Mouse (Mus musculus) heart, postnatal 10 days (tissue): ENCODE data around the gene Pom121. TPM values are rescaled to one million over a fixed set of nuclear protein-coding genes. Genes with fewer than 3 reads are reported as not detected.

Source experiments
- DNase-seq, 2 experiments: peaks; one replicate each; pipeline ENCODE4 v3.0.0; 2021
- intact Hi-C: fragments of 180-260 bp; cut with DNase I; formaldehyde crosslinking; loops from one replicate; pipeline ENCODE4 v1.15.1; 2025
- total RNA-seq, 2 experiments: library from RNA; stranded (reverse); gene quantifications; 2 replicates each; pipeline ENCODE4 v1.2.3; 2021

Pom121 gene
- total RNA-seq, result 10 to 100 TPM; 22.3 to 22.6 TPM

GRCm38 (mm10) chr5:135394004-135394823 lies at the start of gene Pom121:
TSS of gene Pom121 (minus strand) at chr5:135394546.
- DNase-seq, result peak; percentile 86 to 88
- intact Hi-C loops, result no loop called here

DNA sequence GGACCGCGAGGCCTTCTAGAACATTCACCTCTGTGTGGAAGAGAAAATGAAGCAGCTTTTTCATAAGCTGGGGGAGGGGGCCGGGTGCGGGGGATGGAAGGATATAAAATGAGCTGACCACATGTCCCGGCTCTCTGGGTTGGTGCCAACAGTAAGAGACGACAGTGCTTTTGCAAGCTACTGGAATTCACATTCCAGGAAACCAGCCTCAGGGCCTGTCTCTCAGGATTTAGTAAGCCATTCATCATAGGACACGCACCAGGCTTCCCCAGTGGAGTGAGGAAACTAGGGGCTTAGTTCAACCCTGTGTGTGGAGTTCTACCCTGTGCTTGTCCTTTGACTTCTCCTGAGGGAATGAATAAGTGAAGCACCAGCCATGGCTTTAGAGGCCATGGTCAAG lies 48.1 kb upstream of the Pom121 start:
- intact Hi-C loops, result no loop called here
- DNase-seq, result no peak

DNA sequence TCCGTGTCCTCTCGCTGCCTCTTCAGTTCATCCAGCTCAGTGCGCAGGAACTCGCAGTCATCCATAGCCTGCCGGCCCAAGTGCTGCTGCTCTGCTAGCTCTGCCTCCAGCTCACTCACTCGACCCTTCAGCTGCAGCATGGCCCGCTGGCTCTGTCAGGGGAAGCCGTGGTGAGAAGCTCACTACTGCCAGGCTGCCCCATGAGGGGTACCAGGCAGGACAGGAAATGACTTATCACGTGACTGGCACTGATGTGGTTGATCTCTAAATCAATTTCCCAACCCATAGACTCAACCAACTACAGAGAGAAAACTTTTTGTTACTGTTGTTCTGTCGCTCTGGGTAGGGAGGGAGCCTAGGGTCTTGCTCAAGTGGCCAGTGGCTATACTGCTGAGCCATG lies 40.7 kb upstream of the Pom121 start:
- intact Hi-C loops, result no loop called here
- DNase-seq, result no peak

DNA sequence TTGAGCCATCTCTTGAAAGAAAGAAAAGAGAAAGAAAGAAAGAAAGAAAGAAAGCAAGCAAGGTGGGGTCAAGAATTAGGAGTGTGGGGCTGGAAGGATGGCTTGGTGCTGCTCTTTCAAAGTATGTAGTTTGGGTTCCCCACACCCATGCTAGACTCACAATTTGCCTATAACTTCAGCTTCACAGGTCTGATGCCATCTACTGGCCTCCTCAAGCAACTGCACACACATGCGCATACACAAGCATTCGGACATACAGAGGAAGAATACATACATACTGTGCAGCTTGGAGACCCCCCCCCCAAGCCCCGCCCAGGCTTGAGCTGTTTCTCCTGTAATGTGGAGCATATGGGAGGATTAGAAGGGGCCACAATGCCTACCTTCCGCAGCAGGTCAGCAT lies 39.5 kb upstream of the Pom121 start:
- no peak for DNase-seq
- intact Hi-C loops, result no loop called here

DNA sequence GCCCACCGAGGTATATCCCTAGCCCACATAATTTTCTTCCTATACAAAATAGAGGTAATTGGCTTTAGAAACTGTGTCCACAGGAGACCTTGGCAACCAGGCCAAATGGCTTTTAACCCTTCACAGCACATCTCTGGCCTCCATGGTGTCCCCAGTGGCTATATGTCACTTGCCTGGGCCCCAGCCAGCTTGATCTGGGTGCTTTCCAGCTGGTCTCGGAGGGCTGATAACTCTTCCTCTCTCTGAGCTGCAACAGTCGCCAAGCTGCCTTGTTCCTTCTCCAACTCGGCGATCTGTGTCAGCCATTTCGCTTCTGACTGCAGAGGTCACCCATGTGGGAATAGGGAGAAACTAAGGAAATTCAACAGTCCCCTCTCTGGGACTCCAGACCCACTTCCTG lies 36.8 kb upstream of the Pom121 start:
- DNase-seq, result peak; percentile 44
- intact Hi-C loops, result no loop called here

DNA sequence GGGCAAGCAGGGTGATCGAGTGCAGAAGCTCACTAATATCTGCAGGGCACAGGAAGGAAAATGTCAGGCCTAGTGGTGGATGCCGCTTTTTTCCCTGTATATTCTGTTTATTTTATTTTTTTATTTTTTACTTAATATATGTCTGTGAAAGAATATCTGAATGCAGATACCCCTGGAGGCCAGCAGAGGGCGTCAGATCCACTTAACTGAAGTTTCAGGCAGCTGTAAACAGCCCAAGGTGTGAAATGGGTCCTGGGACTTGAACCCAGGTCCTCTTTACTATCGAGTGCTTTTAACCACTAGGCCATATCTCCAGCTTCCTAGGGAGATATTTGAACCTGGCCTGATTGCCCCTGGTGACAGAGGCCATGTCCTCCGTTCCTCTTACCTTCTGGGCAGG lies 34.4 kb upstream of the Pom121 start:
- intact Hi-C loops, result loop anchor here (1.0 kb wide), 1 partner anchor 66 kb away; no protein-coding TSS in a partner anchor
- no peak for DNase-seq

GRCm38 (mm10) chr5:135410266-135410665 lies 15.9 kb upstream of the Pom121 start:
- no peak for DNase-seq
- intact Hi-C loops, result no loop called here

GRCm38 (mm10) chr5:135408114-135408513 lies 13.8 kb upstream of the Pom121 start:
- intact Hi-C loops, result no loop called here
- no peak for DNase-seq

DNA sequence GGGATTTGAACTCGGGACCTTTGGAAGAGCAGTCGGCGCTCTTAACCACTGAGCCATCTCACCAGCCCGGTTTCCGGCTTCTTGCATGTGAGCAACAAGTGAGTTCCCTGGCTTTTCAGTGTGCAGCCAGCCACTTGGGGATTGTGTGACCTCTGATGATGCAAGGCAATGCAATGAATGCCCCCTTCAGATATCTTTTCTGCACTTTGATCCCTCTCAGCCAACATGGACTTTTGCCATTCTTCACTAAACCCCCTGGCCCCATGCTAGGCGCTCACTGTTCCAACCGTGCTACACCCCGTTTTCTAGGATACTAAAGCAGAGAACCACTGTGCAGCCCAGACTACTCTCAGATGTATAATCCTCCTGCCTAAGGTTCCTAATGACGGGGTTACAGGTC lies 11.1 kb upstream of the Pom121 start:
- intact Hi-C loops, result no loop called here
- no peak for DNase-seq

DNA sequence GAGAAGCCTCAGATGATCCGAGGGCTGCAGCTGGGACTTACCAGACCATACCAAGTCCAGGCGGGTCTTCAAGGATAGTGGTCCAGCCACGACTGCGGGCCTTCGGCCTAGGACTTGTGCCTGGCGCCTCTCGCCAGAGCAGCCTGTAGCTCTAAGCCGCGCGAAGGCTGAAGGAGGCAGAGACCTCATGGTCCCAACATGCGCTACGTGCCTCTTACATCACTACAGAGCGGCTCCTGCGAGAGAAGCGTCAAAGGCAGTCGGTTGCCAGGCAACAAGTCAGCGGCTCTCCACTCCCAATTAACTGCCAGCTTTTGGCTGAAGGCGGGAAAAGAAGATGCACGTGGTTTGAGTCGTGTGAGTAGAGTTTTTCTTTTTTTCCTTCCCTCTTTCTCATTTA lies 10.3 kb upstream of the Pom121 start:
- peak; percentile 20 to 31 for DNase-seq
- intact Hi-C loops, result loop anchor here (5.0 kb wide), 2 partner anchors 143 to 358 kb away; partner anchors contain the start of gene Hip1

- intact Hi-C loops, result loop anchor here (1.0 to 5.0 kb wide), 4 partner anchors 94 to 362 kb away; partner anchors contain the start of gene Hip1
- DNase-seq, result peak; percentile 83 to 93
Measured at GRCm38 (mm10) chr5:135400244-135400643, 5.9 kb upstream of the Pom121 start.

- no peak for DNase-seq
- intact Hi-C loops, result loop anchor here (5.0 kb wide), 1 partner anchor 378 kb away; the partner anchor contains the start of genes Mdh2 and Styxl1
Measured at GRCm38 (mm10) chr5:135399382-135399781, 5.0 kb upstream of the Pom121 start.

GRCm38 (mm10) chr5:135395826-135396225 lies 1.5 kb upstream of the Pom121 start:
- DNase-seq, result peak; percentile 22 to 51
- intact Hi-C loops, result loop anchor here (5.0 kb wide), 1 partner anchor 381 kb away; the partner anchor contains the start of genes Mdh2 and Styxl1

DNA sequence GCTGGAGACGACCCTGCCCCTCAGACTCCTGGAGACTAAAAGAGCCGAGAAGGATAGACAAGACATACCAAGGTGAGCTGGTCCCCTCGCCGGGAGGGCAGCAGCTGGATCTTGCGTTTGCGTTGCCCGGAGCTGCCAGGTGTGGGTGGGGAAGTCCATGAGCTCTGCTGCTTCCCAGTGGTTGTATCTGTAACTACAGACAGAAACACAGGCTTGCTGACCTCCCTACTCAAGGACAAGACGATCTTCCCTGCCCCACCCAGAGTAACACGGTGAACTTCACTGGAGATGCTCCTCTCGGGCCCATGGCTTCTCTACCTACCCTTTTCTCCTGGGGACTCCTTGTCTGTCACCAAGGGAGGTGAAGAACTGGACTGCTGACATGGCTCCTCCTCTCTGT lies 10.6 kb downstream of the Pom121 start:
- no peak for DNase-seq
- intact Hi-C loops, result no loop called here

- intact Hi-C loops, result no loop called here
- DNase-seq, result no peak
Measured at GRCm38 (mm10) chr5:135382746-135383145, 11.6 kb downstream of the Pom121 start.

DNA sequence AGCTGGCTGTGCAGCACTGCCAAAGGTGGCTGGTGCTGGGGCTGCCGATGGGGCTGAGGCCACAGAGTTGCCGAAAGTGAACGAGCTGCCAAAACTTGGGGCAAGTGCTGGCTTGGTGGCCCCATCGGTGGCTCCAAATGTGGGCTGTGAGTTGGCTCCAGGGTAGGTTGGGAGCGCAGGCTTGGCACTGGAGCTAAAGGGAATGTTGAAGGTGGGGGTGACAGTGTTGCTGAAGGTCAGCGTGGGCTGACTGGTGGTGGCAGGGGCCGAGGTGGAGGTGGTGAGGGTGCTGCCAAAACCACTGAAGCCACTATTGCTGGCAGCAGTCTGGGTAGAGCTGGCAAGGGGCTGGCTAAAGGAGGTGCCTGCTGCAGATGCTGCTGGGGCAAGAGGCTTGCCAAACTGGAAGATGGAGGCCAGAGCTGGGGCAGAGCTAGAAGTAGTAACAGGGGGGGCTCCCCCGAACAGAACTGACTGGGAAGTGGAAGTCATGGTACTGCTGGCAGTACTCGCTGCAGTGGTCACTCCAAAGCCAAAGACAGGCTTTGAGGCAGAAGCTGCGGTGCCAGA lies 12.9 kb downstream of the Pom121 start:
- no peak for DNase-seq
- intact Hi-C loops, result no loop called here

- intact Hi-C loops, result no loop called here
- DNase-seq, result no peak
Measured at GRCm38 (mm10) chr5:135380681-135381080, 13.7 kb downstream of the Pom121 start.

DNA sequence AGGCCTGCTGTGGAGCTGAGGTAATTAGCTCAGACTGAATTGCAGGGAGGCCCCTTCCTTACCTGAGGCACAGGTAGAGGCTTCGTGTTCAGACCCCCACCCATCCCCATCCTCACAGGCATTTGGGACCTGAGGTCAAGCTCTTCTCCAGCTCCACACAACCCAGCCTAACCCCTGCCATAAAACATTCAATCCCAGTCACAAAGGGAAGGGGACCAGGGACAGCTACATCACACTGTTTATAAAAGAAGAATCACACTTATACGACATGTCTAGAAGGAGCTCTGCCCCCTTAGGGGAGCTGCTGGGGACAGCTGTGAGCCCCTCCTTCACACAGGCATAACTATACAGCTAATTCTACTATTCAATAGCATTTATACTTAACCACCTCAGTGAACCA lies 18.0 kb downstream of the Pom121 start:
- intact Hi-C loops, result no loop called here
- DNase-seq, result no peak

DNA sequence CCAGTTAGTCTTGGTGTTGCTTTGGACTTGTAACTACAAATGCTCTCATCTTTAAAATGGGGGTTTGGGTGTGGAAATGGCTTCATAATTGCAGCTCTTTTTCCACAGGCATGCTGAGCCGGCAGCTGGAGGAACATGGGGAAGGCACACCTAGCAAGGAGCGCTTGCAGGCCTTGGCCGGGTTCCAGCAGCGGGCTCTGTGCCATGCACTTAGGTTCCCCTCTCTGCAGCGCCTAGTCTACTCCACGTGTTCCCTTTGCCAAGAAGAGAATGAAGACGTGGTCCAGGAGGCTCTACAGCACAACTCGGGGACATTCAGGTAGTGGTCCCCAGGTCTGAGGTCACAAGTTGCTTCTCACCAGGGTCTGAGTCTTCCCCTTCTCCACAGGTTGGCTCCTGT lies 19.2 kb downstream of the Pom121 start:
- peak; percentile 47 to 54 for DNase-seq
- intact Hi-C loops, result no loop called here

DNA sequence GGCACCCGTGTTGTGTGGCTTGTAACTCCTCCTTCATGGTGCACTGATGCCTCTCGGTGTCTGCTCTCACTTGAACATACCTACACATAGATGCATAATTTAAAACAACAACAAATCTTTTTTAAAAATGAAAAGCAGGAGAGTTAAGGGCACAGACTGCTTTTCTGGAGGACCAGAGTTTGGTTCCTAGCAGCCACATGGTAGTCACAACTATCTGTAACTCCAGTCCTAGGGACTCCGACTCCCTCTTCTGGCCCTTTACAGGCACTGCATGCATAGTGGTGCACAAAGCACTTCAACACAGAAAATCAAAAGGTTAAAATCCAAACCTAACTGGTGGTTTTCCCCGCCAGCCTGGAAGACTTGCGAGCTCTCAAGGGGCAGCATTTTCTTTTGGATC lies 20.7 kb downstream of the Pom121 start:
- DNase-seq, result no peak
- intact Hi-C loops, result no loop called here

DNA sequence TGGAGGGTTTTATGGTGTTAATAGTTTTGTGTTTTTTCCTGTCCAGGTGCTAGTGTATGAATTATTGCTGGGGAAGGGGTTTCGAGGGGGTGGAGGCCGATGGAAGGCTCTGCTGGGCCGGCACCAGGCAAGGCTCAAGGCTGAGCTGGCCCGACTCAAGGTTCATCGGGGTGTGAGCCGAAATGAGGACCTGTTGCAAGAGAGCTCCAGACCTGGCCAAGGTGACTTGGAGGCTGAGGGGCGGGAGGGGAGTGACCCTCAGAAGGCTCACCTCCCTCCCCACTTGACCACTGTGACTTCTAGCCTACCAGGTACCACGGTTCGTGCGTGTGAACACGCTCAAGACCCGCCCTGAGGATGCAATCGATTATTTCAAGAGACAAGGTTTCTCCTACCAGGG lies 23.2 kb downstream of the Pom121 start:
- intact Hi-C loops, result no loop called here
- no peak for DNase-seq
